Mouse (Mus musculus) CH12.LX (cell line): ENCODE data around the gene Ralgapb.

Experiments
- NELFE ChIP-seq: IDR thresholded peaks from 2 replicates; pipeline ENCODE4 v1.6.1; 2011; ENCODE audit warnings: low read depth, low read length, improper control_type of control experiment
- POLR2A ChIP-seq: IDR thresholded peaks from 2 replicates; pipeline ENCODE4 v1.6.1; 2011; ENCODE audit warnings: low read depth, mild to moderate bottlenecking, improper control_type of control experiment, low read length
- POLR2AphosphoS2 ChIP-seq: IDR thresholded peaks from 2 replicates; pipeline ENCODE4 v1.6.1; 2011; ENCODE audit warnings: low read depth, low read length, improper control_type of control experiment
- SMC3 ChIP-seq: IDR thresholded peaks from 2 replicates; pipeline ENCODE4 v1.6.1; 2011; ENCODE audit warnings: low read depth, low read length, improper control_type of control experiment
- TCF12 ChIP-seq: IDR thresholded peaks from 2 replicates; pipeline ENCODE4 v1.6.1; 2014; ENCODE audit warnings: low read depth, mild to moderate bottlenecking, inconsistent platforms, low read length, improper control_type of control experiment
- USF1 ChIP-seq: IDR thresholded peaks from 2 replicates; pipeline ENCODE4 v1.6.1; 2014; ENCODE audit warnings: low read depth, mild to moderate bottlenecking, inconsistent platforms, low read length, improper control_type of control experiment

DNA sequence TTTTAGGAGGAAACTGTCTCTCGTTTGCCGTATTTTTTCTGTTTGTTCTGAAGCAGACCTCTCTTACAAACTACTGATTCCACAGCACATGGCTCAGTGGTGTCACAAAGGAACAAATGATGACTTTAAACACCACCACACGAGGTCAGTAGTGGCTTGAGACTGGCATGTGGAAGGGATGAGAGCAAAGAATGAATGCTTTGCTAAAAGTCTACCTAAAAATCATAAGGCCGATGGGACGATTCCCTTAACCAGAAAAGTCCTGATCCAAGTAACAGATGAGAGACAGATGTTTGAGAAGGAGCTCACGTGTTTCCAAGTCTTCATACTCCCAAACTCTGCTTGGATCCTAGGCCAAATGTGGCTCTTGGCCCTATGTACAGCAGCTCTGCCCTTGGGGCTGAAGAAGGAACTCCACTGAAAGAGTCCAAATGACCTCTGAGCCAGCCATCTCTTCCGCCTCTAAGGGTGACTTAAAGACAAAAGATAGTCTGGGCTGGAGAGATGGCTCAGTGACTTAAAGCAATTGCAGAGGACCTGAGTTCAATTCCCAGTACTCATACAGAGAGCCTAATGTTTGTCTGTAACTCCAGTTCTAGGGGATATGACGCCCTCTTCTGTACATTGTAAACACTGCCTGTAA is 47.8 kb upstream of the Ralgapb start:
- TF ChIP-seq POLR2A (no peak), POLR2AphosphoS2 (no peak), NELFE (0 out of 2 replicates have a peak, but pooled peaks have one; percentile 10), TCF12 (no peak), SMC3 (peak; percentile 14; the same call in 1 of the 2 replicates), USF1 (no peak)
